Mouse (Mus musculus): Measurements from ENCODE around the gene Nagpa. TPM values are rescaled to one million over a fixed set of nuclear protein-coding genes. Genes with fewer than 3 reads are reported as not detected.
"Not testable (repeated sequence)": the region's sequence is repeated elsewhere in the genome, so short reads cannot be mapped to it uniquely, and the experiment has no call there.

Nagpa gene
- total RNA-seq (2021) = 1 to 10 TPM; 6.9 TPM
- long read RNA-seq, experiment 1, transcript Nagpa-201 (10 exons, 2,143 nt) = major isoform, 9 of 16 reads
- long read RNA-seq, experiment 1, partial matches to known transcripts = 0 of 16 reads
- long read RNA-seq, experiment 1, other reads (novel, unspliced or antisense) = 5 of 16 reads
- long read RNA-seq, experiment 2, transcript Nagpa-201 (10 exons, 2,143 nt) = major isoform, 12 of 18 reads
- long read RNA-seq, experiment 2, partial matches to known transcripts = 0 of 18 reads
- long read RNA-seq, experiment 2, other reads (novel, unspliced or antisense) = 3 of 18 reads

DNA sequence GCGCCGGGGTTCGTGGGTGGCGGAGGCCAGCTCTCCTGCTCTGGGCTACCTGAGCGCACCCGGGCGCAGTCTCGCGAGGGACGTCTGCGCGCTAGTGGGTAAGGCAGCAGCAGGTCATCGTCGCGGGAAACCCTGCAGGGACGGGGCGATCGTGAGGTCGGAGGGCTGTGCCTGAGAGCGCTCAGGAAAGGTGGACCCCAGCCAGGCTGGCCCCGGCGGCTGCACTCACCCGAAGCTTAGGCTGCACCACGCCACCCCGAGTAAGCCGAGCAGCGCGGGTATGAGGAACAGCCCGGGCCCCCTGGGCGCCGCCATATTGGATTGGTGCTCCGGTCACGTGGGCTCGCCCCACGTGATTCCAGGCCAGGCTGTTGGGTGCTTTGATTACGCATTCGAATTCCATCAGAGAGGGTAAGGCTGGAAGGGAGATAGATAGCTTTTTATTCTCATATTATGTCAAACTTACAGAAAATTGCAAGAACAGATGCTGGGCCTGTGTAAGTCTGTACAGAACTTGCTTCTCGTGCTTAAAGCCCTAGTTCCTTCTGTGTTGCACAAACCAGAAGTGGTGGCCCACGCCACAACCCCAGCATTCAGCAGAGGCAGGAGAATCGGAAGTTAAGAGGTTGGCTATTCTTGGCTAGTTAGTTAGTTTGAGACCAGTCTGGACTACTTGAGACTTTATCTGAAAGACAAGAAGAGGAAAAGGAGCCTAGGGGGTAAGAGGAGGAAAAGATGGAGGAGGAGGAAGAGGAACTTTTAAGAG is at the start of gene Nagpa:
Gene Nagpa, minus strand, starts transcription at position 345 of the 766 bp plus-strand sequence.
- peak; percentile 79 for DNase-seq (ENCODE audit: low spot score)

- no peak for DNase-seq (ENCODE audit: low spot score)
Measured at GRCm38 (mm10) chr16:5252260-5252659, 48.4 kb upstream of the Nagpa start.

DNA sequence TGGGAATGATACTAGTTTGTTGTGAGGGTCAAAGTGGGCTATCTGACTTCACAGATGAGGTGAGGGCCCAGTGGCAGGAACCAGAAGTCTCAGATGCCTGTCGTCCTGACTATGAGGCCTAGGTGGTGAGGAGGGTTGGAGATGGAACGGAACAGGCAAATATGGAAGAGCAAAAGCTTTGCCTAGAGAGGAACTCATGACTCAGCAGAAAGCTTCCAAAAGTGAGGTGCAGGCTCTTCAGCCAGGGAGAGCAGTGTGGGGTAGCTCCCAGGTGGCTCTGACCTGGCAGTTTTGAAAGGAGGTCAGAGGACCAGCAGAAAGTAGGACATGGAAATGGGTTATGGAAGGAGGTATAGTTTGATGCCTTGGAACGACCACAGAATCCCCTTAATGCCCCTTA is 47.1 kb upstream of the Nagpa start:
- DNase-seq (ENCODE audit: low spot score) = no peak

DNA sequence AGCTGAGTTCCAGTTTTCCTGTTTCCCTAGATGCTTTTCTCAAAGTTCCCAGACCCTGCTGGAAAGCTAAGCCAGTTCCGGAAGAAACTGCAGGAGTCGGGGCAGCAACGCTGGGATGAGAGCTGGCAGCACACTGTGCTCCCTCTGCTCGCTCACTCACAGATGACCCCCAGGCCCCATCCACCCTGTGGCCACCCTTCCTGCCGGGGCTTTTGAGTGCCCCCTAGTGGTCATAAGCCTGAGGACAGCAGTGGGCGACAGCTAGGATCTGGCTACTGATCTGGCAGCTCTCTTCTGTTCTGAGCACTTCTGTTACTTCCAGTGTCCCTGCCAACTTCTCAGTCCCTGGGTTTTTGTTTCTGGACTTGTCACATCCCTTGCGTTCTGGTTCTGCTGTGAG is 40.6 kb upstream of the Nagpa start:
- peak; percentile 65 for DNase-seq (ENCODE audit: low spot score)

DNA sequence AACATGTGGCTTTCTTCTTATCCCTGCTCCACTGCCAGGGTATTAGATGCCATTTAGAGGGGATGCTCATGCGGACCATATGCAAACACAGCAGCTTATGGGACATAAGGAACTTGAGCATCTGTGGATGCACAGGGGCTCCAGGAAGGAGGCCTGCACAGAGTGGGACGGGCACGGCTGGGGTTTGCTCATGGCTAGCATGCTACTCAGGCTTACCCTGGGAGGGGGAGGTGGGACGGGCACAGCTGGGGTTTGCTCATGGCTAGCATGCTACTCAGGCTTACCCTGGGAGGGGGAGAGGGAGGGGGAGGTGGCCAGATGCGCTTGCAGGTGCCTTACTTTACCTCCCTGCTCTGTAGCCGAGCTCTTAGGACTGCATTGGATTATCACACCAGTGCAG is 39.1 kb upstream of the Nagpa start:
- no peak for DNase-seq (ENCODE audit: low spot score)

DNA sequence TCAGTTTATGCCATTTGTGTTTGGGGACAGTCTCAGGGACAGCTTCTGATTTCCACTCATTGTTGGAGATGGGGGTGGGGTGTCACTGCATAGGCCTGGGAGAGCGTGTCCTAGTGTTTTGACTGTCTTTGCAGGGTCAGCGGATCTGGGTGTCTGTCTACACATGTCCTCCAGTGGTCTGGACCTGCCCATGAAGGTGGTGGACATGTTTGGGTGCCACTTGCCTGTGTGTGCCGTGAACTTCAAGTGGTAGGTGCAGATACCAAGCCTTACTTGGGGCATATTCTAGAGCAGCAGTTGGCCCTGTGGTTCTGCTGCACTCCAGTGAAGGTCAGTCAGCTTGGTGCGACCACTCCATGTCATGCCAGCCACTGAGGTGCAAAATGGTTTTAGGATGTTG is 38.5 kb upstream of the Nagpa start:
- DNase-seq (ENCODE audit: low spot score) = no peak

GRCm38 (mm10) chr16:5233418-5234313 is 29.9 kb upstream of the Nagpa start, which contains the start of gene Alg1:
Gene Alg1, plus strand, starts transcription at chr16:5233621.
- DNase-seq (ENCODE audit: low spot score) = peak; percentile 95

GRCm38 (mm10) chr16:5232982-5233381 is 29.2 kb upstream of the Nagpa start:
- DNase-seq (ENCODE audit: low spot score) = no peak

DNA sequence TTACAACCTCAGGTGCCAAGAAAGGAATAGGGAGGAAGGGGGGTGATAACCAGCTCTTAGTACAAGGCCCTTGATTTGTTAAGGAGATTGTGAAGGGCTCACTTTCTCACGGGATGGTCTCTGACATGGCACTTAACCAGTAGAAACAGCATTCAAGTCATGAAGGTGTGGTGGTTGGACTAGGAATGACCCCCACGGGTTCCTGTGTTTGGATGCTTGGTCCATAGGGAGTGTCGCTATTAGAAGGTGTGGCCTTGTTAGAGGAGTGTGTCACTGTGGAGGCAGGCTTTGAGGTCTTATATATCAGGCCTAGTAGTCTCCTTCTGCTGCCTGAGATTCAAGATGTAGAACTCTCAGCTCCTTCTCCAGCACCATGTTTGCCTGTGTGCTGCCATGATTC is 24.3 kb upstream of the Nagpa start:
- not testable (repeated sequence) for DNase-seq (ENCODE audit: low spot score)

DNA sequence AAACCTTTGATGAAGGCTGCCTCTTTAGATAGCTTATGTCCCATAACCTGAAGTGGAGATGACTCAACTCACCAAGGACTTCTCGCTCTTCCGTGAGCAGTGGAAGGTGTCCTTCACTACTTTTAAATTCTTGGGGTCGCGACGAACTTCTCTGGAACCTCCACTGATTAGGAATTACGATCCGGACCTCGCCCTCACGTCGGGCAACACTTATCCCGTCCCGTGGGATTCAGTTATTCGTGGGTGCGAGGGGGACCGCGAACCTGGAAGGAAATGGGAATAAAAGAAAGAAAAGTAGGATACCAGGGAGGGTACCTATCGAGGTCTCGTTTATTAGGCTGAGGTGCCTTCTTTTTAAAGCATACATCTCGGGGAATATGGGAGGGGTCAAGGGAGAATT is 23.7 kb upstream of the Nagpa start:
- not testable (repeated sequence) for DNase-seq (ENCODE audit: low spot score)

- not testable (repeated sequence) for DNase-seq (ENCODE audit: low spot score)
Measured at GRCm38 (mm10) chr16:5226534-5226933, 22.7 kb upstream of the Nagpa start.

GRCm38 (mm10) chr16:5222140-5222539 is 18.3 kb upstream of the Nagpa start, which contains the start of gene AU021092:
Gene AU021092, minus strand, starts transcription at chr16:5222299.
- DNase-seq (ENCODE audit: low spot score) = no peak

DNA sequence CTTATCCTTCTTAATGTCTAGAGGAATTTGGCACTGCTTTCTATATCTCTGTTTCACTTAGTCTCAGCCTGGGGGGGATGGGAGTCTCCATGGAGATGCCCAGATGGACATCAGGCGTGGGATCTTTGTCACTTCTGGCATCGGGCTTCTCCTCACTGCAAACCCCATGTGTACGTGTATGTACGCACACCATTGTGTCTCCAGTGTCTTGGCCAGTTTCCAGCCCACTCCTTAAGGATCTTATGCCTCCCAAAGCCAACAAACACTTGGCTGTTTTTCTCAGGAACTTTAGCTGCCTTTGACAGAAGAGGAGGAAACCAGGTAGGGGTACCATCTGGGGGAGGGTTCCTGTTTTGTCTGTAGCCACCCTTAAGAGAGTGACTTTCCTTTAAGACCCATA is 17.6 kb upstream of the Nagpa start:
- no peak for DNase-seq (ENCODE audit: low spot score)

- DNase-seq (ENCODE audit: low spot score) = no peak
Measured at GRCm38 (mm10) chr16:5217341-5218133, 13.7 kb upstream of the Nagpa start.

DNA sequence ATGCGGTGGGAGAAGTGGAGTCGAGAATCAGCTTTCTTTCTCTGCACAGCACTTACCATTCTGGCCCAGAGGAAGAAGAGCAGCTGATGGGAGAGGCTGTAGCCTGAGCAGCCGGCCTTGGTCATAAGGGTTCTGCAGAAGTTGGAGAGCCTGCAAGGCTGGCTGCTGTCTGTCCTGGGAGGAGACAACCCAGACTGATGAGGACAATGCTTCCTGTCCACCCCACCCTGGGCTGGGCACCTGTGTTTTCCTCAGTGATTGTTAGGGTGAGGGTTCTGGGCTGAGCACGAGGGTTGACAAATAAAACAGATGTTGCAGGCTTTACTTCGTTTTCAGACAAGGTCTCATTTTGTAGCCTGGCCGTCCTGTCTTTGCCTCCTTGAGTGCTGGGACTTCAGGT is 12.9 kb upstream of the Nagpa start:
- DNase-seq (ENCODE audit: low spot score) = no peak

DNA sequence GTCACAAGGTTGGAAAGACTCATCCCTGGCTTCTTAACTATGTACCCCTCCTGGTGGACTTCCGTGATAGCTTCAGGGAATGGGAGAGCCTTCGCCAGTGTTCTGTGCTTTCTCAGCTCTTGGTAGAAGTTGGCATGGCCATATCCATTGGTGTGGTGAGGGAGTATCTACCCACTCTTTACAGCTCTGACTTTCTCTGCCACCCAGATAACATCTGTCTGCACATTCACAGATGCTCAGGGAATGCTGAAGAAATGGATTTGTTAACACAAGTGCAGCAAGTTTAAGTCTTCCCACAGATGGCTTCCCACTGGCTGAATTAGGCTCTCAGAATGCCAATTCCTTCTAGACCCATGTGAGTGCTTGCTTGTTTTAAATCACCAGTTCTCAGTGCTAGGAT is 10.3 kb upstream of the Nagpa start:
- no peak for DNase-seq (ENCODE audit: low spot score)

DNA sequence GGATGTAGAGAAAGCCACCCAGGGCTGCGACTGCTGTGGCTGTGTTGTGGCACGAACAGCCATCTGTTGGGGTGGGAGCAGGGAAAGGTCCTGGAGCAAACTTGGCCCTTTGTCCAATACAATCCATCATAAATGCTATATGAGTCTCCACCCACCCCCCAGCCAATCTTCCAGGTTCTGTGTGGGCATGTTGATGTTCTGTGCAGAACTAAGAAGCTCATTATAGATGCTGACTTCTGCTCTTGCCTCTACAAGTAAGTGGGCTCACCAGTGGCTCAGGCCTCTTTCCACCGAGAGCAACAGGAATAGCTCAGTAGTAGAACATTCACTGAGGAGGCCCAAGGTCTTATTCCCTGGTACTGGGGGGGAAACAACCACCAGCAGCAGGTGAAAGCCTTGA is 8.3 kb upstream of the Nagpa start:
- DNase-seq (ENCODE audit: low spot score) = no peak

GRCm38 (mm10) chr16:5210365-5210764 is 6.6 kb upstream of the Nagpa start:
- DNase-seq (ENCODE audit: low spot score) = no peak

- DNase-seq (ENCODE audit: low spot score) = no peak
Measured at GRCm38 (mm10) chr16:5206051-5206450, 2.2 kb upstream of the Nagpa start.

- no peak for DNase-seq (ENCODE audit: low spot score)
Measured at GRCm38 (mm10) chr16:5205431-5205970, 1.7 kb upstream of the Nagpa start.

GRCm38 (mm10) chr16:5203200-5203599 is 612 bp downstream of the Nagpa start:
- no peak for DNase-seq (ENCODE audit: low spot score)
